Mouse (Mus musculus): ENCODE measurements around the gene Pus7l. TPM values are rescaled to one million over a fixed set of nuclear protein-coding genes. Genes with fewer than 3 reads are reported as not detected.

The Pus7l gene
- polyA plus RNA-seq, 1 experiment from 2014 or later: 8.6 TPM

DNA sequence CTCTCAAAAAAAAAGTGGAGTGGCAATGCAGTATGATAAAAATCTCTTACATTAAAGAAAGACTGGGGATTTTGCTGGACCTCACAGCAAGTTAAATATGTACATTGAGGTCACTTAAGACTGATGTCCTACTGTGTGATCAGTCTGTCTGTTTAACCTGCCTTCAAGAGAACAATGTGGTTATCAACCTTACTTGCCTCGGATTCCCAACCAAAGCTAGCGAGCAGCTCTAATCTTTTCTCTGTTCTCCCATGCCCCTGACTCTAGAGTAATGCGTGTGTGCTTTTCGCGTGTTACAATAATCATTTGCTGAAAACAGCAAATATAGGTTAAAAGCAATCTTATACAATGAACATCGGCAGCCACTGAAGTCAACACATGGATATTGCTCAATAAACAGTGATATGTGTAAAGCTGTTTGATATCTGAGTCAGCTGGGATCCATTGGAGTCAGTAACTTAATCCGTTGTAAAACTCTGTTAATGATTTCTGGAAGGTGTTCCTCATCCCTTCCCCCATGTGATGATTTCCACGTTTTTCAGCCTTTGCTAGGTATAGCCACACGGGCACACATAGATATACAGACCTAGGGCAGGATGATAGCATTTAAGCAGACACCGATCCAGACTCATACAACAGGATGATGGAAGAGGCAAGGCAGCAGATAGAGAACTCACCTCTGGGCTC is 25.3 kb upstream of the Pus7l start:
- H3K36me3 ChIP-seq: no peaks in the 10 kb centered on the region
- H3K4me1 ChIP-seq (replicated peaks): no peaks in the 10 kb centered on the region
- no peak overlapping the region for H3K4me3 ChIP-seq
- no peaks in the 10 kb centered on the region for H3K27me3 ChIP-seq (ENCODE audit: insufficient read depth, poor library complexity, severe bottlenecking)
- H3K27ac ChIP-seq: no peak overlapping the region
- WGBS: 90% methylated on average over 10 of the region's 10 CpGs
- no peaks in the 10 kb centered on the region for H3K9me3 ChIP-seq
- DNase-seq (ENCODE audit: low spot score): no peak

GRCm38 (mm10) chr15:94565854-94566253 is 22.5 kb upstream of the Pus7l start:
- no peak overlapping the region for H3K4me3 ChIP-seq
- no peaks in the 10 kb centered on the region for H3K36me3 ChIP-seq
- no peaks in the 10 kb centered on the region for H3K9me3 ChIP-seq
- H3K27me3 ChIP-seq (ENCODE audit: insufficient read depth, poor library complexity, severe bottlenecking): no peaks in the 10 kb centered on the region
- H3K27ac ChIP-seq: no peak overlapping the region
- WGBS: 89% methylated on average over 9 of the region's 9 CpGs
- H3K4me1 ChIP-seq (replicated peaks): no peaks in the 10 kb centered on the region
- no peak for DNase-seq (ENCODE audit: low spot score)

GRCm38 (mm10) chr15:94564909-94565308 is 21.6 kb upstream of the Pus7l start:
- WGBS: 85% methylated on average over 2 of the region's 2 CpGs
- no peak for DNase-seq (ENCODE audit: low spot score)

DNA sequence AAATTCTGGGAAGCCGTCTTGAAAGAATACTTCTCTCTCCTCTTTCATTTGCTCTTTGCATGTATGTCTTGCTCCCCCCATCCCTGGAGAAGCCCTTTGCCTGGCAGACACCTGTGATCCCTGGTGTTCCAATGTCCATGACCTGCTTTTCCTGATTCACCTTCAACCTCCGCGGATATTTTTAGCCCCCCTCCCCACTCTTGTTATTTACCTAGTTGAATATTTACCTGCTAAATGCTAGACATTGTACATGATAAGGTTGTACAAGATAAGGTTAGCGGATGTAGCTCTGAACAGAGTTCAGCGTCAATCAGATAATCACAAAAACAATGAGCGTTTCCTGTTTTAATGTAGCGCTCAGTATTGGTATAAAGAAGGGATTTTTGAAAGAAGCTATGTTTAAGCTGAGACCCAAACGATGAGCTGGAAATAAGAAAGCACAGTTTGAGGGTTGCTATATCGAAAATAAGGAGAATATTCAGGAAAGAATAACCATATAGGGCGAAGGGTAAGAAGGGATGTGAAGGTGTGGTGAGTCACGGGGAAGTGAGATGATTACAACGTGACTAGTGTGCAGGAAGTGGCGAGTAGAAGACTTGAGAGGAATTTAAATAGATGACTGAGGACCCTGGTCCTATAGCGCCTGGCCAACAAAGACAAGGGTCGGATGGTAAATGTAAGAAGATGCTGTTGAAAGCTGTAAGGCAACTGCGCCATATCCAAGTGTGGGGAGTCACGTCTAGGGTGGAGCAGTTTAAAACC is 15.7 kb upstream of the Pus7l start:
- Histone ChIP-seq H3K9me3 (no peaks in the 10 kb centered on the region), H3K27ac (no peak overlapping the region), H3K36me3 (no peaks in the 10 kb centered on the region), H3K4me1 (replicated peaks) (no peaks in the 10 kb centered on the region), H3K4me3 (no peak overlapping the region), H3K27me3 (ENCODE audit: insufficient read depth, poor library complexity, severe bottlenecking) (no peaks in the 10 kb centered on the region)
- 86% methylated on average over 17 of the region's 17 CpGs for WGBS
- no peak for DNase-seq (ENCODE audit: low spot score)

More at GRCm38 (mm10) chr15:94564909-94565308, 21.6 kb upstream of the Pus7l start:
- Histone ChIP-seq H3K27ac (no peak overlapping the region), H3K9me3 (no peaks in the 10 kb centered on the region), H3K36me3 (no peaks in the 10 kb centered on the region), H3K4me3 (no peak overlapping the region), H3K4me1 (replicated peaks) (no peaks in the 10 kb centered on the region), H3K27me3 (ENCODE audit: insufficient read depth, poor library complexity, severe bottlenecking) (no peaks in the 10 kb centered on the region)

- Histone ChIP-seq H3K9me3 (no peaks in the 10 kb centered on the region), H3K27ac (no peak overlapping the region), H3K36me3 (no peaks in the 10 kb centered on the region), H3K27me3 (ENCODE audit: insufficient read depth, poor library complexity, severe bottlenecking) (no peaks in the 10 kb centered on the region), H3K4me3 (no peak overlapping the region), H3K4me1 (replicated peaks) (no peaks in the 10 kb centered on the region)
- peak; percentile 82 for DNase-seq (ENCODE audit: low spot score)
- WGBS: 27% methylated on average over 7 of the region's 7 CpGs
Observed at GRCm38 (mm10) chr15:94557442-94557841, 14.1 kb upstream of the Pus7l start.

GRCm38 (mm10) chr15:94553536-94553935 is 10.2 kb upstream of the Pus7l start:
- DNase-seq (ENCODE audit: low spot score): no peak
- peaks cover 9% of the 10 kb centered on the region; the same call in 1 of the 2 replicates for H3K9me3 ChIP-seq
- no peak overlapping the region for H3K4me3 ChIP-seq
- WGBS: 95% methylated on average over 9 of the region's 9 CpGs
- H3K27ac ChIP-seq: no peak overlapping the region
- H3K36me3 ChIP-seq: no peaks in the 10 kb centered on the region
- H3K27me3 ChIP-seq (ENCODE audit: insufficient read depth, poor library complexity, severe bottlenecking): no peaks in the 10 kb centered on the region
- H3K4me1 ChIP-seq (replicated peaks): no peaks in the 10 kb centered on the region

- Histone ChIP-seq H3K27me3 (ENCODE audit: insufficient read depth, poor library complexity, severe bottlenecking) (no peaks in the 10 kb centered on the region), H3K27ac (no peak overlapping the region), H3K4me3 (no peak overlapping the region), H3K36me3 (no peaks in the 10 kb centered on the region), H3K9me3 (peaks cover 2% of the 10 kb centered on the region; the same call in 1 of the 2 replicates), H3K4me1 (replicated peaks) (peaks cover 8% of the 10 kb centered on the region)
- WGBS: 88% methylated on average over 4 of the region's 4 CpGs
- DNase-seq (ENCODE audit: low spot score): no peak
Observed at GRCm38 (mm10) chr15:94544844-94545243, 1.5 kb upstream of the Pus7l start.

DNA sequence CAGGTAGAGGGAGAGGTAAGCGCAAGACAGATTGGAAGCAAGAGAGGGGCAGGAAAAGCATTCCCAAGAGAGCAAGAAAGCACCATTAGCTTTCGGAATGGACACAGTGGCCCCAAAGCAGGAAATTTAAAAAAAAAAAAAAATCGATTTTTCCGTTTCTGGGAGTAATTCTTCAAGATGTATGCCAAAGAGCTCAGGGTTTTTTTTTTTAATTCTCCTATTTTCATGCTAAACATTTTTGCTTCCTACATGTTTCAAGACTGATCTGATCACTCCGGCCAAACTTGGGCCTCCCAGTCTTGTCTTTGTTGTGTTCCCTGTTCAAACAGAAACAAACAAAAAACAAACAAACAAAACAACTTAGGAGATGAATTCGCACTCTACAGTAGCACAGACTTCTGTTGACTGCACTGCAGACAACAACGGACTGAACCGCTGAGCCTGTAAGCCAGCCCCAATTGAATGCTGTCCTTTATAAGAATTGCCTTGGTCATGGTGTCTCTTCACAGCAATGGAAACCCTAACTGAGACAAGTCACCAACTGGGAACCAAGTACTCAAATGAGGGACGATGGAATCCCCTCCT is 797 bp upstream of the Pus7l start:
- 45% methylated on average over 9 of the region's 9 CpGs for WGBS
- Histone ChIP-seq H3K9me3 (no peaks in the 10 kb centered on the region), H3K27me3 (ENCODE audit: insufficient read depth, poor library complexity, severe bottlenecking) (no peaks in the 10 kb centered on the region), H3K4me1 (replicated peaks) (peaks cover 8% of the 10 kb centered on the region), H3K4me3 (peak overlapping the region; percentile 70), H3K36me3 (no peaks in the 10 kb centered on the region), H3K27ac (peak overlapping the region; percentile 91)
- DNase-seq (ENCODE audit: low spot score): no peak

DNA sequence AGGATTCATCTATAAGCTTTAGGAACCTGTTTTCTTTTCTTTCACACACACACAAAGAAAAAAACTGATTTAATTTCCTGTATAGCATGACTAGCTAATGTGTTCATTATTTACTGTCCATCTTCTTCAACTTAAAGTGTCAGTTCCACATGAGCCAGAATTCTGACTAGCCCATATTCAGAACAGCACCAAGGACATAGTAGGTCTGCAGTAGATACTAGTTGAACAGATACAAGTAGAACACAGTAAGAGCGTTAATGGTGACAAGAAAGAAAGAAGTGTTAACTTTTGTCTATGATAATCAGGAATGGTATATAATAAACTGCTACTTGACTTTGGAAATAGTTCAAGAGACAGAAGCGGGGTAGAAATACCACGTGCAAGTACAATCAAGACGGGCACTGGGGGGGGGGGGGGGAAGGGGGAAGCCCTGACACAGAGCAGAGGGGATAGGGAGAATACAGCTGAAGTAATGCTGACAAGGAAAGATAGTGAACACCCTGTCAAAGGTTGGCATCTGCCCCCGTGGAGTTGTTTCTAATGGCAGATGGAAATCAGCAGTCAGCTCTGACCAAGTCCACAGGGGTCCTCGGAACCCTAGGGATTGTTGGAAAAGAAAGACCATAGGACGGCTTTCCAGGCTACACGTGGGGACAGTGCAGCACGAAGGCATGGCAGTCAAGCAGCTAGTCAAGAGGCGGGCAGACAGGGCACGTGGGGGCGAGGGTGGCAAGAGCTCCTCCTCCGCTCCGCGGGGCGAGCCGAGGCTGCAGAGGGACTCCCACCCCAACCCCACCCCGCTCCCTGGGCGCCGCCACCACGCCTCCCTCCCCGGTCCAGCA is 559 bp downstream of the Pus7l start:
- Histone ChIP-seq H3K4me3 (peak overlapping the region; percentile 70), H3K9me3 (no peaks in the 10 kb centered on the region), H3K4me1 (replicated peaks) (peaks cover 8% of the 10 kb centered on the region), H3K27me3 (ENCODE audit: insufficient read depth, poor library complexity, severe bottlenecking) (no peaks in the 10 kb centered on the region), H3K36me3 (peaks cover 4% of the 10 kb centered on the region; the same call in 1 of the 2 replicates), H3K27ac (peak overlapping the region; percentile 91)
- WGBS: 12% methylated on average over 22 of the region's 22 CpGs
- no peak for DNase-seq (ENCODE audit: low spot score)

GRCm38 (mm10) chr15:94539296-94539695 is 4.1 kb downstream of the Pus7l start:
- WGBS: 93% methylated on average over 3 of the region's 3 CpGs

GRCm38 (mm10) chr15:94535521-94535920 is 7.8 kb downstream of the Pus7l start:
- H3K27me3 ChIP-seq (ENCODE audit: insufficient read depth, poor library complexity, severe bottlenecking): no peaks in the 10 kb centered on the region
- H3K4me1 ChIP-seq (replicated peaks): no peaks in the 10 kb centered on the region
- H3K9me3 ChIP-seq: no peaks in the 10 kb centered on the region
- no peak for DNase-seq (ENCODE audit: low spot score)
- 94% methylated on average over 7 of the region's 7 CpGs for WGBS
- H3K36me3 ChIP-seq: peaks cover 15% of the 10 kb centered on the region
- no peak overlapping the region for H3K27ac ChIP-seq
- no peak overlapping the region for H3K4me3 ChIP-seq

More at GRCm38 (mm10) chr15:94539296-94539695, 4.1 kb downstream of the Pus7l start:
- Histone ChIP-seq H3K27ac (no peak overlapping the region), H3K36me3 (peaks cover 4% of the 10 kb centered on the region; the same call in 1 of the 2 replicates), H3K27me3 (ENCODE audit: insufficient read depth, poor library complexity, severe bottlenecking) (no peaks in the 10 kb centered on the region), H3K9me3 (no peaks in the 10 kb centered on the region), H3K4me1 (replicated peaks) (peaks cover 8% of the 10 kb centered on the region), H3K4me3 (no peak overlapping the region)
- DNase-seq (ENCODE audit: low spot score): no peak

DNA sequence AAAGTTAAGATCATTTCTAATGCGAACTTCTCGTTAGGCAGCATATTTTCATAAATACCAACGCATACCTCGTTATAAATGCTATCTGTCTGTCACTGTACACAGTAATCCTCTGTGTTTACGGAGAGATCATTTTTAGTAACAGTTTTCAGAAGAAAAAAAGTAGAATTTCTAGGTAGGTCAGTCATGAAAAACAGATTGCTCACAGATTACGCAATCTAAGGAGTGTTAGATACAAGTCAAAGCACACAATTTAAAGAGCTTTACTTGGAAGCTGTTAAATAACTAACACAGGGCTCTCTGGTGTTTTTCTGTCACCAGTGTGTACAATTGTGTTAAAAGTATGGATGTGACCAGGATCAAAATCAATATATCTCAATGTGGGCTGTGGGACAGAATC is 10.4 kb downstream of the Pus7l start:
- no peaks in the 10 kb centered on the region for H3K4me1 ChIP-seq (replicated peaks)
- H3K27ac ChIP-seq: no peak overlapping the region
- H3K27me3 ChIP-seq (ENCODE audit: insufficient read depth, poor library complexity, severe bottlenecking): no peaks in the 10 kb centered on the region
- peaks cover 27% of the 10 kb centered on the region for H3K36me3 ChIP-seq
- WGBS: 92% methylated on average over 6 of the region's 6 CpGs
- no peak overlapping the region for H3K4me3 ChIP-seq
- H3K9me3 ChIP-seq: no peaks in the 10 kb centered on the region
- no peak for DNase-seq (ENCODE audit: low spot score)

Data from hindbrain, embryonic 10.5 days (tissue).